14 mouse cellular contexts compared by ENCODE assay signal in genomic region chr17:27032328-27032727, GRCm38 (mm10). TPM values are rescaled to one million over a fixed set of nuclear protein-coding genes. Genes with fewer than 3 reads are reported as not detected.
A peak's percentile ranks its signal among the peaks of the same experiment; 100 is the strongest.
DNase-seq lines count a peak whose midpoint lies in the region; ATAC-seq and TF ChIP-seq lines count a peak whose summit lies in the region.
"Had no signal": no experiment of that assay in that cellular context is flagged by ENCODE, and none has a peak within 500 bp of the region (broad histone marks: within the 10 kb centered on the region; RNA-seq: fewer than 3 reads in every experiment).

No protein-coding gene starts in this region.

- peaks cover 13% of the 10 kb centered on the region; the same call in 1 of the 2 replicates for H3K27me3 ChIP-seq in heart, embryonic 10.5 days (ENCODE audit: insufficient read depth, poor library complexity, severe bottlenecking)
- no peaks in the 10 kb centered on the region for H3K27me3 ChIP-seq in MEL (ENCODE audit: control insufficient read depth in 1 of 2, insufficient read depth in 2 of 2, low read length in 2 of 2)
- H3K27me3 ChIP-seq in liver, embryonic 14.5 days (ENCODE audit: control insufficient read depth, insufficient read depth, low read length) = no peaks in the 10 kb centered on the region
- H3K27me3 ChIP-seq: hindbrain, embryonic 15.5 days; limb, embryonic 15.5 days; midbrain, embryonic 15.5 days had no signal

- H3K4me1 ChIP-seq in heart, embryonic 10.5 days = peaks cover 38% of the 10 kb centered on the region
- 0 out of 4 replicates have a peak, but pooled peaks cover 0 to 2% of the 10 kb centered on the region in 2 experiments for H3K4me1 ChIP-seq in MEL (ENCODE audit: control insufficient read depth in 1 of 2, insufficient read depth in 2 of 2, low read length in 2 of 2)
- H3K4me1 ChIP-seq in liver, embryonic 14.5 days (replicated peaks; ENCODE audit: control insufficient read depth in 2 of 2, insufficient read depth in 2 of 2, low read length in 1 of 2) = peaks cover 0 to 6% of the 10 kb centered on the region in 2 experiments; a peak in 3 of 4 replicates

- intact Hi-C loops in left cerebral cortex, adult 2 months (cut with DNase I) = loop anchor here (2.0 kb wide), 3 partner anchors 62 to 488 kb away; partner anchors contain the start of gene Grm4

- no peak for DNase-seq in heart, embryonic 10.5 days (ENCODE audit: low spot score)
- no peak for DNase-seq in heart, adult 9 months (ENCODE audit: low spot score in 2 of 2)
- peak; percentile 21 for DNase-seq in kidney, postnatal 10 days
- DNase-seq in kidney, adult 9 months = no peak
- no peak for DNase-seq in MEL (ENCODE audit: low read depth, low spot score)
- no peak for DNase-seq in liver, embryonic 14.5 days (ENCODE audit: low read depth in 3 of 3, low spot score in 3 of 3)
- no peak for DNase-seq in left cerebral cortex, adult 2 months (ENCODE audit: extremely low spot score in 1 of 2, low spot score in 2 of 2)
- DNase-seq in urinary bladder, adult 2 months (ENCODE audit: low spot score) = no peak

- ATAC-seq in liver, embryonic 14.5 days (ENCODE audit: insufficient read depth) = no peak

- no peaks in the 10 kb centered on the region for H3K36me3 ChIP-seq in heart, embryonic 10.5 days
- H3K36me3 ChIP-seq in MEL (ENCODE audit: control insufficient read depth in 1 of 2, insufficient read depth in 2 of 2, low read length in 2 of 2) = no peaks in the 10 kb centered on the region; a peak in 2 of 4 replicates
- no peaks in the 10 kb centered on the region for H3K36me3 ChIP-seq in liver, embryonic 14.5 days (replicated peaks; ENCODE audit: control insufficient read depth, insufficient read depth, low read depth)
- H3K36me3 ChIP-seq: hindbrain, embryonic 15.5 days; limb, embryonic 15.5 days; midbrain, embryonic 15.5 days had no signal

- peak overlapping the region; percentile 23; the same call in 1 of the 2 replicates for H3K27ac ChIP-seq in heart, embryonic 10.5 days
- H3K27ac ChIP-seq in MEL (ENCODE audit: control insufficient read depth, low read depth, low read length) = no peak overlapping the region
- no peak overlapping the region for H3K27ac ChIP-seq in liver, embryonic 14.5 days
- H3K27ac ChIP-seq in left cerebral cortex, adult 2 months = no peak overlapping the region
- H3K27ac ChIP-seq: gastrocnemius, adult 2 months; hindbrain, embryonic 15.5 days; kidney, postnatal 0 days; limb, embryonic 15.5 days; macrophage; midbrain, embryonic 15.5 days had no signal

- H3K9me3 ChIP-seq in heart, embryonic 10.5 days = no peaks in the 10 kb centered on the region
- no peaks in the 10 kb centered on the region for H3K9me3 ChIP-seq in MEL (replicated peaks; ENCODE audit: insufficient read depth, low read length)
- no peaks in the 10 kb centered on the region for H3K9me3 ChIP-seq in liver, embryonic 14.5 days (ENCODE audit: control insufficient read depth, low read length)
- H3K9me3 ChIP-seq: hindbrain, embryonic 15.5 days; limb, embryonic 15.5 days; midbrain, embryonic 15.5 days had no signal

- WGBS in heart, embryonic 10.5 days = 54% methylated on average over 7 of the region's 7 CpGs
- WGBS in liver, embryonic 14.5 days (ENCODE audit: insufficient replicate concordance) = 38% methylated on average over 7 of the region's 7 CpGs

- TF ChIP-seq EP300 in MEL (IDR thresholded peaks at IDR 0.05; ENCODE audit: low read depth in 1 of 2, low read length in 2 of 2) = no peak
- TF ChIP-seq EP300 in liver, embryonic 14.5 days (IDR thresholded peaks at IDR 0.05; ENCODE audit: low read depth) = no peak

- TF ChIP-seq POLR2A in MEL (IDR thresholded peaks at IDR 0.05; ENCODE audit: control insufficient read depth in 1 of 2, insufficient read depth in 1 of 2, low read depth in 1 of 2, low read length in 2 of 2, poor library complexity in 1 of 2) = no peak

- peaks cover 10% of the 10 kb centered on the region for H3K79me2 ChIP-seq in MEL (ENCODE audit: control insufficient read depth, insufficient read depth, low read length, poor library complexity)

- H3K4me3 ChIP-seq in heart, embryonic 10.5 days = peak overlapping the region; percentile 27
- H3K4me3 ChIP-seq in MEL (ENCODE audit: control insufficient read depth in 1 of 2, insufficient read depth in 1 of 2, low read depth in 2 of 2, low read length in 2 of 2) = no peak overlapping the region; a peak in 1 of 4 replicates
- H3K4me3 ChIP-seq in liver, embryonic 14.5 days (ENCODE audit: insufficient read depth in 1 of 2, low read depth in 2 of 2, low read length in 2 of 2) = no peak overlapping the region
- H3K4me3 ChIP-seq in left cerebral cortex, adult 2 months = no peak overlapping the region
- H3K4me3 ChIP-seq: hindbrain, embryonic 15.5 days; limb, embryonic 15.5 days; midbrain, embryonic 15.5 days had no signal

- H3K9ac ChIP-seq in MEL (ENCODE audit: control insufficient read depth, low read depth, low read length, poor library complexity, severe bottlenecking) = peak overlapping the region; percentile 13
- no peak overlapping the region for H3K9ac ChIP-seq in liver, embryonic 14.5 days (replicated peaks)
- H3K9ac ChIP-seq: hindbrain, embryonic 15.5 days; limb, embryonic 15.5 days; midbrain, embryonic 15.5 days had no signal

- 0 out of 2 replicates have a peak overlapping the region, but pooled peaks have one; percentile 0 for H3K4me2 ChIP-seq in liver, embryonic 14.5 days (ENCODE audit: low read depth)
- H3K4me2 ChIP-seq: limb, embryonic 15.5 days; midbrain, embryonic 15.5 days had no signal

- no peak for TF ChIP-seq CTCF in MEL (IDR thresholded peaks at IDR 0.05 in 2 of 3, conservative IDR thresholded peaks at IDR 0.05 in 1 of 3; ENCODE audit: control insufficient read depth in 1 of 3, insufficient read depth in 1 of 3, low read depth in 2 of 3, low read length in 3 of 3, poor library complexity in 1 of 3, severe bottlenecking in 1 of 3)
- TF ChIP-seq CTCF in liver, embryonic 14.5 days (IDR thresholded peaks at IDR 0.05; ENCODE audit: low read depth) = no peak
- TF ChIP-seq CTCF in left cerebral cortex, adult 2 months (IDR thresholded peaks at IDR 0.05) = no peak

- TF ChIP-seq RAD21 in MEL (IDR thresholded peaks at IDR 0.05; ENCODE audit: low read depth, low read length) = no peak

TF ChIP-seq in MEL, 35 proteins besides CTCF, POLR2A, EP300 and RAD21:
- TF ChIP-seq POLR2AphosphoS5 (IDR thresholded peaks at IDR 0.05; ENCODE audit: borderline replicate concordance, low read depth, low read length) (no peak), ZMIZ1 (IDR thresholded peaks at IDR 0.05; ENCODE audit: low read depth, low read length) (no peak), ZC3H11A (IDR thresholded peaks at IDR 0.05; ENCODE audit: low read depth, low read length) (no peak)

RNA-seq across cellular contexts. Expression of gene Bak1, which starts 3.5 kb away (rescaled TPM):
- 4.0 and 6.8 TPM in 2 replicates for polyA plus RNA-seq in heart, embryonic 10.5 days (2016; fragmentation: Nextera tagmentation; extraction: Ambion mirVana)
- total RNA-seq in MEL (2012; rRNA removed) = 66.8 and 75.4 TPM in 2 replicates
- polyA plus RNA-seq in MEL (2012; ENCODE audit: insufficient read depth in 1 of 2, insufficient read length in 2 of 2, low read depth in 1 of 2, low replicate concordance in 2 of 2, missing spikeins in 1 of 2) = 100 to 1,000 TPM in 1 of 2 experiments, not detected in 1; 150 TPM
- 16.1 and 17.3 TPM in 2 replicates for polyA plus RNA-seq in liver, embryonic 14.5 days (2012; rRNA removed)
- polyA plus RNA-seq in liver, embryonic 14.5 days (2014; fragmentation: Nextera tagmentation; extraction: Ambion mirVana) = 5.4 and 5.8 TPM in 2 replicates
- total RNA-seq in left cerebral cortex, adult 2 months (2021) = 10 to 100 TPM; 13.0 to 14.0 TPM
- 34.8 and 36.8 TPM in 2 replicates for polyA plus RNA-seq in urinary bladder, adult 2 months (2012; rRNA removed)

RNA-seq across cellular contexts. Expression of gene Itpr3, which starts 24.8 kb away (rescaled TPM):
- polyA plus RNA-seq in heart, embryonic 10.5 days (2016; fragmentation: Nextera tagmentation; extraction: Ambion mirVana) = 2.9 TPM in 2 replicates
- total RNA-seq in MEL (2012; rRNA removed) = 7.3 and 9.7 TPM in 2 replicates
- polyA plus RNA-seq in MEL (2012; ENCODE audit: insufficient read depth in 1 of 2, insufficient read length in 2 of 2, low read depth in 1 of 2, low replicate concordance in 2 of 2, missing spikeins in 1 of 2) = 10 to 100 TPM in 1 of 2 experiments, not detected in 1; 11.4 TPM
- polyA plus RNA-seq in liver, embryonic 14.5 days (2012; rRNA removed) = 0.96 and 1.00 TPM in 2 replicates
- 0.53 and 0.75 TPM in 2 replicates for polyA plus RNA-seq in liver, embryonic 14.5 days (2014; fragmentation: Nextera tagmentation; extraction: Ambion mirVana)
- 1 to 10 TPM; 2.2 to 3.3 TPM for total RNA-seq in left cerebral cortex, adult 2 months (2021)
- 9.5 and 17.8 TPM in 2 replicates for polyA plus RNA-seq in urinary bladder, adult 2 months (2012; rRNA removed)

RNA-seq across cellular contexts. Expression of gene Zbtb9, which starts 59.4 kb away (rescaled TPM):
- 12.5 and 14.6 TPM in 2 replicates for polyA plus RNA-seq in heart, embryonic 10.5 days (2016; fragmentation: Nextera tagmentation; extraction: Ambion mirVana)
- 10.9 and 13.4 TPM in 2 replicates for total RNA-seq in MEL (2012; rRNA removed)
- 10 to 100 TPM in 1 of 2 experiments, not detected in 1; 10.7 TPM for polyA plus RNA-seq in MEL (2012; ENCODE audit: insufficient read depth in 1 of 2, insufficient read length in 2 of 2, low read depth in 1 of 2, low replicate concordance in 2 of 2, missing spikeins in 1 of 2)
- 3.1 and 4.0 TPM in 2 replicates for polyA plus RNA-seq in liver, embryonic 14.5 days (2012; rRNA removed)
- polyA plus RNA-seq in liver, embryonic 14.5 days (2014; fragmentation: Nextera tagmentation; extraction: Ambion mirVana) = 2.6 and 3.4 TPM in 2 replicates
- 10 to 100 TPM; 16.3 to 18.3 TPM for total RNA-seq in left cerebral cortex, adult 2 months (2021)
- polyA plus RNA-seq in urinary bladder, adult 2 months (2012; rRNA removed) = 8.4 and 9.4 TPM in 2 replicates
